ENCODE assay signal across 31 mouse cellular contexts in the genomic region with DNA sequence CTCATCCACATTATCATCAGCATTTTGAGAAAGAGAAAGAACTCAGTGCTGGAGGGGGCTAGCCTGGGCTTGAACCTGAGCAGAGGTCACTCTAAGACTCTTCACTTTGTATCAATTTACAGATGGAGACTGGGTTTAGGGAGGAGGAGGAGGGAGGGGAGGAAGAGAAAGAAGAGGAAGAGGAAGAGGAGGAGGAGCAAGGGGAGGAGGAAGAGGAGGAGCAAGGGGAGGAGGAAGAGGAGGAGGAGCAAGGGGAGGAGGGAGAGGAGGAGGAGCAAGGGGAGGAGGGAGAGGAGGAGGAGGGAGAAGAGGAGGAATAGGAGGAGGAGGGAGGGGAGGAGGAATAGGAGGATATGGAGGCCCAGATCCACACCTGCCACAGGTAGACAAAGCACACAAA. TPM values are rescaled to one million over a fixed set of nuclear protein-coding genes. Genes with fewer than 3 reads are reported as not detected.
DNase-seq lines count a peak whose midpoint lies in the region; ATAC-seq and TF ChIP-seq lines count a peak whose summit lies in the region.
"Had no signal": no experiment of that assay in that cellular context is flagged by ENCODE, and none has a peak within 500 bp of the region (broad histone marks: within the 10 kb centered on the region; RNA-seq: fewer than 3 reads in every experiment).

No protein-coding gene starts in this region.

- peaks cover 8% of the 10 kb centered on the region; the same call in 1 of the 2 replicates for H3K27me3 ChIP-seq in hindbrain, embryonic 13.5 days
- no peaks in the 10 kb centered on the region for H3K27me3 ChIP-seq in hindbrain, embryonic 10.5 days (ENCODE audit: insufficient read depth, poor library complexity, severe bottlenecking)
- no peaks in the 10 kb centered on the region for H3K27me3 ChIP-seq in myocyte (ENCODE audit: control insufficient read depth, insufficient read depth, insufficient read length)
- H3K27me3 ChIP-seq: CH12.LX; embryonic facial prominence, embryonic 13.5 days; forebrain, embryonic 12.5 days; forebrain, embryonic 15.5 days; Patski had no signal

- ATAC-seq in hindbrain, embryonic 13.5 days (ENCODE audit: low FRiP score), result no peak
- ATAC-seq: forebrain, embryonic 15.5 days; hindbrain, postnatal 0 days; inflammation-experienced regulatory T-cells, adult 6 months; intestine, embryonic 16.5 days; Patski had no signal

- H3K27ac ChIP-seq in hindbrain, embryonic 13.5 days, result 0 out of 2 replicates have a peak overlapping the region, but pooled peaks have one; percentile 30
- no peak overlapping the region; the same call in 1 of the 2 replicates for H3K27ac ChIP-seq in hindbrain, embryonic 10.5 days
- H3K27ac ChIP-seq: forebrain, embryonic 15.5 days; heart, adult 2 months; heart, embryonic 10.5 days; hindbrain, embryonic 14.5 days; hindbrain, postnatal 0 days had no signal

- H3K9ac ChIP-seq in hindbrain, embryonic 13.5 days, result no peak overlapping the region
- H3K9ac ChIP-seq: embryonic facial prominence, embryonic 13.5 days; forebrain, embryonic 12.5 days; forebrain, embryonic 15.5 days; heart, embryonic 13.5 days; hindbrain, embryonic 14.5 days had no signal

- TF ChIP-seq POLR2A in myocyte (IDR thresholded peaks at IDR 0.05; ENCODE audit: insufficient read length, low read depth), result no peak

- no peaks in the 10 kb centered on the region for H3K79me2 ChIP-seq in myocyte (ENCODE audit: control insufficient read depth, insufficient read depth)

- no peak overlapping the region for H3ac ChIP-seq in myocyte (ENCODE audit: control insufficient read depth, insufficient read length)

- no peak overlapping the region for H3K4me2 ChIP-seq in hindbrain, embryonic 13.5 days
- peak overlapping the region; percentile 55 for H3K4me2 ChIP-seq in myocyte (ENCODE audit: low read depth)
- H3K4me2 ChIP-seq: embryonic facial prominence, embryonic 13.5 days; forebrain, embryonic 12.5 days; forebrain, embryonic 15.5 days; heart, embryonic 13.5 days; hindbrain, embryonic 14.5 days had no signal

- H3K4me1 ChIP-seq in hindbrain, embryonic 13.5 days (replicated peaks), result peaks cover 10% of the 10 kb centered on the region
- H3K4me1 ChIP-seq in hindbrain, embryonic 10.5 days (replicated peaks), result peaks cover 24% of the 10 kb centered on the region

- H3K36me3 ChIP-seq in hindbrain, embryonic 13.5 days, result no peaks in the 10 kb centered on the region
- no peaks in the 10 kb centered on the region for H3K36me3 ChIP-seq in hindbrain, embryonic 10.5 days
- H3K36me3 ChIP-seq in myocyte (ENCODE audit: control insufficient read depth, insufficient read depth), result no peaks in the 10 kb centered on the region
- H3K36me3 ChIP-seq: embryonic facial prominence, embryonic 13.5 days; forebrain, embryonic 12.5 days; forebrain, embryonic 15.5 days; heart, embryonic 10.5 days; heart, embryonic 13.5 days had no signal

- no peak overlapping the region for H3K4me3 ChIP-seq in hindbrain, embryonic 13.5 days
- no peak overlapping the region for H3K4me3 ChIP-seq in hindbrain, embryonic 10.5 days
- H3K4me3 ChIP-seq in myocyte, result no peak overlapping the region
- H3K4me3 ChIP-seq: embryonic facial prominence, embryonic 13.5 days; erythroblast, embryonic 14.5 days; forebrain, embryonic 12.5 days; forebrain, embryonic 15.5 days; heart, adult 2 months; heart, embryonic 10.5 days; heart, embryonic 13.5 days had no signal

- DNase-seq in hindbrain, embryonic 10.5 days (ENCODE audit: low spot score), result no peak
- DNase-seq in 416B (ENCODE audit: low read depth), result peak; percentile 73
- peak; percentile 22 for DNase-seq in MEL-GATA-1-ER (ENCODE audit: extremely low read depth, low read depth)
- DNase-seq in adrenal gland, adult 8-10 months, result no peak
- DNase-seq in gastrocnemius, postnatal 25 days, result no peak
- DNase-seq: adrenal gland, adult 2 months; adrenal gland, postnatal 36 days; B cell, adult 2 months; cerebellum, adult 18-20 months; cerebellum, adult 9-10 months; cerebellum, postnatal 25 days; gastrocnemius, postnatal 36 days; heart, adult 2 months had no signal

- H3K9me3 ChIP-seq in hindbrain, embryonic 13.5 days, result no peaks in the 10 kb centered on the region
- H3K9me3 ChIP-seq in hindbrain, embryonic 10.5 days, result 0 out of 2 replicates have a peak, but pooled peaks cover under 1% of the 10 kb centered on the region
- H3K9me3 ChIP-seq: embryonic facial prominence, embryonic 13.5 days; forebrain, embryonic 12.5 days; forebrain, embryonic 15.5 days; heart, embryonic 10.5 days; heart, embryonic 13.5 days had no signal

TF ChIP-seq in myocyte, 11 proteins besides CTCF, POLR2A, EP300 and RAD21:
- TF ChIP-seq TCF12 (IDR thresholded peaks at IDR 0.05; ENCODE audit: insufficient read depth, poor library complexity, severe bottlenecking) (no peak), MYOD1 (IDR thresholded peaks at IDR 0.05; ENCODE audit: control insufficient read depth in 1 of 3, insufficient read length in 2 of 3, low read depth in 2 of 3) (no peak)

RNA-seq across cellular contexts. Expression of a gene that starts 18.0 kb away (rescaled TPM):
- polyA plus RNA-seq in hindbrain, embryonic 13.5 days (2015; fragmentation: Nextera tagmentation; extraction: Ambion mirVana), result 0.23 and 0.40 TPM in 2 replicates
- 0.12 and 0.20 TPM in 2 replicates for polyA plus RNA-seq in hindbrain, embryonic 10.5 days (2016; fragmentation: Nextera tagmentation; extraction: Ambion mirVana)
- polyA plus RNA-seq in myocyte (2012; fragmentation: generic; extraction: Trizol), result not detected
- total RNA-seq in adrenal gland, adult 8-10 months (2022), result under 1 TPM; 0.08 to 0.31 (median 0.15) TPM
- not detected for total RNA-seq in gastrocnemius, postnatal 25 days (2021)
- total RNA-seq: common myeloid progenitor, adult 5-6 weeks; gastrocnemius, postnatal 36 days; granulocyte monocyte progenitor cell, adult 5-6 weeks; heart, adult 2 months; heart, postnatal 25 days; hematopoietic stem cell, adult 5-6 weeks had no signal
- polyA plus RNA-seq: inflammation-experienced regulatory T-cells, adult 6 months had no signal

RNA-seq across cellular contexts. Expression of a gene that starts 21.4 kb away (rescaled TPM):
- polyA plus RNA-seq in hindbrain, embryonic 13.5 days (2015; fragmentation: Nextera tagmentation; extraction: Ambion mirVana), result 37.2 and 37.7 TPM in 2 replicates
- 29.3 and 30.7 TPM in 2 replicates for polyA plus RNA-seq in hindbrain, embryonic 10.5 days (2016; fragmentation: Nextera tagmentation; extraction: Ambion mirVana)
- polyA plus RNA-seq in myocyte (2012; fragmentation: generic; extraction: Trizol), result 79.2 TPM
- 10 to 100 TPM; 60.6 to 73.0 (median 69.1) TPM for total RNA-seq in adrenal gland, adult 8-10 months (2022)
- total RNA-seq in gastrocnemius, postnatal 25 days (2021), result 10 to 100 TPM; 54.3 to 55.4 TPM

Comparison
In these comparisons a context has a peak if more than half of its experiments do, and no peak if none do; other contexts are left out.
1. DNase-seq: peak in 416B (single experiment) and MEL-GATA-1-ER (single experiment); none in hindbrain, embryonic 10.5 days (single experiment), adrenal gland, adult 8-10 months (single experiment) and gastrocnemius, postnatal 25 days (single experiment).